Mouse (Mus musculus) gastrocnemius, adult 8-10 months (tissue): ENCODE results near the gene Ovch2. TPM values are rescaled to one million over a fixed set of nuclear protein-coding genes. Genes with fewer than 3 reads are reported as not detected.

ENCODE experiments used
- DNase-seq, 2 experiments: peaks; one replicate each; pipeline ENCODE4 v3.0.0; 2022; ENCODE audit warnings: low spot score in 2 of 2
- total RNA-seq, 4 experiments: library from RNA; stranded (reverse); gene quantifications; 2 replicates each; pipeline ENCODE4 v1.2.4; 2022

Gene Ovch2
- total RNA-seq, 4 experiments from 2014 or later = not detected

DNA sequence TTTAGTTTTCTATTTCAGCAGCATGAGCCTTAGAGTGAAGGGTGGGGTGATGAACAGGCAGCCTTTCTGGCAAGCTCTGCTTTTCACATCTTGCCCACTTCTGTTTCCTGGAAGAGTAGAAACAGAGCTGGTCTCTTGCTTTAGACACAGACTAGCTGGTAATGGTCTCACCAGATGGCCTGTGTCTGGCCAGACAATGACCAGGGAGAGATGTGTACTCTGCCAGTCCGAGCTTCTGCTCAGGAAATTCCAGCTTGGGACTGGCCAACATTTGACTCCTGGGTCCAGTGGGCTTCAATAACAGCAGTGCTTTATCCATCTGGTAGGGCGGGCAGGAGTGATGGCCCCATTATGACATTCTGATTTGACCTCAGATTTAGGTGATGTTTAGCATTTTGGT, 55.9 kb downstream of the Ovch2 start:
- no peak for DNase-seq

- DNase-seq = no peak
Observed at GRCm38 (mm10) chr7:107744454-107744853, 56.6 kb downstream of the Ovch2 start.

DNA sequence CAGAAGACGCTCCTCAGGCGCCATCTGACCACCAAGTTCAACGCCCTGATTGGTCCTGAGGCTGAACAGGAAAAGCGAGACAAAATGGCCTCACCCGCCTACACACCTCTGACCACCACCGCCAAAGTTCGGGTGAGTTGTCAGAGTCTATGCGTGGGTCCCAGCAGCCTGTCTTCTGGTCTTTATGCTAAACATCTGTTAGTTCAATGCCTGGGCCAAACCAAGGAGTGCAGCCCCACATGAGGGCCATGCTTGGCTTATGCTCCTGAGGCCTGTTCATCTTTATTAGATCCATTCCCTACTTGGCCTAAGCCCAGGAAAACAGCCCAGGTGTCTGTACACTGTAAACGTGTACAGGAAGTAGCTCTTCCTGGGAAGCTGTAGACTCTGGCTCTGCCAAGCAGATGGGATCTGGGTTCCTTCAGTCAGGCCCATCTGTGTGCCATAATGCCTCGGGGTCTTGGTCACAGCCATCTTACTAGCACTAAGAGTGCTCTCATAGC, 58.0 kb downstream of the Ovch2 start:
- DNase-seq = no peak

GRCm38 (mm10) chr7:107738726-107739125, 62.3 kb downstream of the Ovch2 start:
- no peak for DNase-seq

- no peak for DNase-seq
Observed at GRCm38 (mm10) chr7:107733162-107733561, 67.8 kb downstream of the Ovch2 start.

Other genes with a start within 250 kb of the Ovch2 start
- gene Olfml1, start 233.8 kb downstream of the Ovch2 start, total RNA-seq = 1 to 10 TPM in 3 of 4 experiments, under 1 TPM in 1; 0.60 to 2.0 (median 1.6) TPM
- 10 to 100 TPM; 10.6 to 13.0 (median 12.0) TPM for gene Ppfibp2, start 206.0 kb downstream of the Ovch2 start, total RNA-seq
- gene 5330417H12Rik, start 176.0 kb downstream of the Ovch2 start, total RNA-seq = not detected
- under 1 TPM in 2 of 4 experiments, not detected in 2; 0.25 to 0.36 TPM for gene Cyb5r2, start 43.2 kb downstream of the Ovch2 start, total RNA-seq
- gene Olfr467, start 11.1 kb upstream of the Ovch2 start, total RNA-seq = not detected
- gene Olfr469, start 24.3 kb upstream of the Ovch2 start, total RNA-seq = not detected
- gene Olfr470, start 46.3 kb upstream of the Ovch2 start, total RNA-seq = not detected
- gene Olfr472, start 96.7 kb upstream of the Ovch2 start, total RNA-seq = not detected
- not detected for gene Olfr473, start 129.2 kb upstream of the Ovch2 start, total RNA-seq
- not detected for gene Olfr474, start 153.4 kb upstream of the Ovch2 start, total RNA-seq
- gene Olfr476, start 163.6 kb upstream of the Ovch2 start, total RNA-seq = not detected
- not detected for gene Olfr477, start 185.5 kb upstream of the Ovch2 start, total RNA-seq
- not detected for gene Olfr478, start 232.8 kb upstream of the Ovch2 start, total RNA-seq
- not detected for gene Olfr479, start 249.5 kb upstream of the Ovch2 start, total RNA-seq